Mouse (Mus musculus) megakaryocyte, adult 5-6 weeks (primary cell): ENCODE data around the gene Shf. TPM values are rescaled to one million over a fixed set of nuclear protein-coding genes. Genes with fewer than 3 reads are reported as not detected.
A peak's percentile ranks its signal among the peaks of the same experiment; 100 is the strongest.
"Not testable (repeated sequence)": the region's sequence is repeated elsewhere in the genome, so short reads cannot be mapped to it uniquely, and the experiment has no call there.

ENCODE experiments used
- ATAC-seq: 2 replicates; pipeline ENCODE4 v1.8.0; 2016; ENCODE audit warnings: mild to moderate bottlenecking, inconsistent platforms; ENCODE audit not compliant: poor library complexity, severe bottlenecking
- total RNA-seq, 2 experiments: library from RNA; stranded (forward) in 1 of 2; stranded (reverse) in 1 of 2; fragments of 153-499, 151-499 nt in 1 of 2; fragments of 221-1000, 200-1000 nt in 1 of 2; gene quantifications; 2 replicates each; pipeline versions ENCODE4 v1.2.3 to v1.2.4; 2015 to 2017

Gene Shf
- total RNA-seq (2015), result 0.31 and 2.1 TPM in 2 replicates
- 0.81 and 1.5 TPM in 2 replicates for total RNA-seq (2017)

- peak; percentile 89 for ATAC-seq
Observed at GRCm38 (mm10) chr2:122368995-122369739, at the start of gene Shf. Gene Shf, minus strand, starts transcription at chr2:122369162.

GRCm38 (mm10) chr2:122408928-122409327 is 40.0 kb upstream of the Shf start:
- peak; percentile 78 for ATAC-seq

GRCm38 (mm10) chr2:122407607-122408006 is 38.6 kb upstream of the Shf start:
- peak; percentile 75 for ATAC-seq

- ATAC-seq, result no peak
Observed at GRCm38 (mm10) chr2:122396150-122396549, 27.2 kb upstream of the Shf start.

- ATAC-seq, result not testable (repeated sequence)
Observed at GRCm38 (mm10) chr2:122387135-122387534, 18.2 kb upstream of the Shf start.

- ATAC-seq, result no peak
Observed at GRCm38 (mm10) chr2:122385095-122385494, 16.1 kb upstream of the Shf start.

- ATAC-seq, result no peak
Observed at GRCm38 (mm10) chr2:122382121-122382520, 13.2 kb upstream of the Shf start.

- no peak for ATAC-seq
Observed at GRCm38 (mm10) chr2:122381329-122382103, 12.6 kb upstream of the Shf start.

GRCm38 (mm10) chr2:122380768-122381311 is 11.9 kb upstream of the Shf start:
- ATAC-seq, result peak; percentile 23

- no peak for ATAC-seq
Observed at GRCm38 (mm10) chr2:122379292-122379650, 10.3 kb upstream of the Shf start.

GRCm38 (mm10) chr2:122378421-122379291 is 9.7 kb upstream of the Shf start:
- ATAC-seq, result no peak

GRCm38 (mm10) chr2:122377751-122378246 is 8.8 kb upstream of the Shf start:
- peak; percentile 28 for ATAC-seq

- peak; percentile 59 for ATAC-seq
Observed at GRCm38 (mm10) chr2:122377215-122377674, 8.3 kb upstream of the Shf start.

GRCm38 (mm10) chr2:122376041-122376561 is 7.1 kb upstream of the Shf start:
- peak; percentile 12 for ATAC-seq

- peak; percentile 61 for ATAC-seq
Observed at GRCm38 (mm10) chr2:122375391-122375991, 6.5 kb upstream of the Shf start.

- ATAC-seq, result no peak
Observed at GRCm38 (mm10) chr2:122374666-122375331, 5.8 kb upstream of the Shf start.

GRCm38 (mm10) chr2:122374012-122374411 is 5.0 kb upstream of the Shf start:
- no peak for ATAC-seq

- ATAC-seq, result no peak
Observed at GRCm38 (mm10) chr2:122372541-122372940, 3.6 kb upstream of the Shf start.

GRCm38 (mm10) chr2:122372067-122372466 is 3.1 kb upstream of the Shf start:
- ATAC-seq, result no peak
